Mouse (Mus musculus) thymus, postnatal 4 days (tissue): ENCODE results near the gene Ndufs4.

Experiments used
- DNase-seq: peaks from one replicate; pipeline ENCODE4 v3.0.0; 2021

Ndufs4 gene

GRCm38 (mm10) chr13:114388211-114388965, at the start of gene Ndufs4:
TSS of gene Ndufs4 (minus strand) at chr13:114388258.
- DNase-seq, result peak; percentile 10

GRCm38 (mm10) chr13:114432491-114432890, 44.4 kb upstream of the Ndufs4 start:
- DNase-seq, result no peak

GRCm38 (mm10) chr13:114425230-114425629, 37.2 kb upstream of the Ndufs4 start:
- DNase-seq, result no peak

GRCm38 (mm10) chr13:114420235-114420634, 32.2 kb upstream of the Ndufs4 start:
- no peak for DNase-seq

GRCm38 (mm10) chr13:114419364-114419763, 31.3 kb upstream of the Ndufs4 start:
- DNase-seq, result no peak

GRCm38 (mm10) chr13:114412326-114412725, 24.3 kb upstream of the Ndufs4 start:
- no peak for DNase-seq

- DNase-seq, result no peak
Measured at GRCm38 (mm10) chr13:114406866-114407265, 18.8 kb upstream of the Ndufs4 start.

- DNase-seq, result no peak
Measured at GRCm38 (mm10) chr13:114406424-114406823, 18.4 kb upstream of the Ndufs4 start.

GRCm38 (mm10) chr13:114405100-114405715, 17.1 kb upstream of the Ndufs4 start:
- DNase-seq, result no peak

GRCm38 (mm10) chr13:114398906-114399305, 10.8 kb upstream of the Ndufs4 start:
- DNase-seq, result no peak

GRCm38 (mm10) chr13:114397281-114397680, 9.2 kb upstream of the Ndufs4 start:
- DNase-seq, result no peak

- DNase-seq, result no peak
Measured at GRCm38 (mm10) chr13:114396863-114397262, 8.8 kb upstream of the Ndufs4 start.

GRCm38 (mm10) chr13:114394784-114395183, 6.7 kb upstream of the Ndufs4 start:
- DNase-seq, result no peak

GRCm38 (mm10) chr13:114392501-114392900, 4.4 kb upstream of the Ndufs4 start:
- no peak for DNase-seq

GRCm38 (mm10) chr13:114387521-114388171, 412 bp downstream of the Ndufs4 start:
- DNase-seq, result peak; percentile 99

- DNase-seq, result no peak
Measured at GRCm38 (mm10) chr13:114387074-114387487, 977 bp downstream of the Ndufs4 start.

- DNase-seq, result no peak
Measured at GRCm38 (mm10) chr13:114376511-114376910, 11.5 kb downstream of the Ndufs4 start.

- DNase-seq, result no peak
Measured at GRCm38 (mm10) chr13:114362086-114362485, 26.0 kb downstream of the Ndufs4 start.

GRCm38 (mm10) chr13:114351321-114351946, 36.6 kb downstream of the Ndufs4 start:
- DNase-seq, result no peak

- no peak for DNase-seq
Measured at GRCm38 (mm10) chr13:114344979-114345712, 42.9 kb downstream of the Ndufs4 start.

- DNase-seq, result no peak
Measured at GRCm38 (mm10) chr13:114344220-114344973, 43.7 kb downstream of the Ndufs4 start.

- no peak for DNase-seq
Measured at GRCm38 (mm10) chr13:114343001-114343400, 45.1 kb downstream of the Ndufs4 start.
